Mouse (Mus musculus) heart, adult 18-20 months (tissue): Measurements from ENCODE around the gene Mgat5. TPM values are rescaled to one million over a fixed set of nuclear protein-coding genes. Genes with fewer than 3 reads are reported as not detected.

Source experiments
- DNase-seq, 2 experiments: peaks; one replicate each; pipeline ENCODE4 v3.0.0; 2021 to 2022; ENCODE audit warnings: mixed read lengths in 1 of 2
- total RNA-seq, 2 experiments: library from RNA; stranded (reverse); gene quantifications; 2 replicates each; pipeline ENCODE4 v1.2.3; 2021

The Mgat5 gene
- total RNA-seq, 2 experiments from 2014 or later = 13.2 to 15.2 TPM

DNA sequence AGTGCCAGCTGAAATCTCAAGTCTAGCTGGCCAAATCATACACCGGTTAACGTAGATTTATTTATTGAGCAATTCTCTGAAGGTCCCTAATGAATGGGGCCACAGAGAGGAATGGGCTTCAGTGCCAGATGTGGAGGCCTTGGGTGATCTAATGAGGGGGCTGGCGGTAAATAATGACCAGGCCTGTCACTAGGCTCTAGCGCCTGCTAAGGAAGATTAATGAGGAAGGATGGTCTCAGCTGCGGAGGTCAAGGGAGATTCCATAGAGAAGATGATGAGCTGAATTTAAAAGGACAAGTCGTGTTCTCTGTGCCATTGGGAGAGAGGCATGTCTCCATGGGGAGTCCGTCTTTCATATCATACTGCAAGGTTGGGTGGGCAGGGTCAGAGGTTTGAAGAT, 178.3 kb downstream of the Mgat5 start:
- no peak for DNase-seq

DNA sequence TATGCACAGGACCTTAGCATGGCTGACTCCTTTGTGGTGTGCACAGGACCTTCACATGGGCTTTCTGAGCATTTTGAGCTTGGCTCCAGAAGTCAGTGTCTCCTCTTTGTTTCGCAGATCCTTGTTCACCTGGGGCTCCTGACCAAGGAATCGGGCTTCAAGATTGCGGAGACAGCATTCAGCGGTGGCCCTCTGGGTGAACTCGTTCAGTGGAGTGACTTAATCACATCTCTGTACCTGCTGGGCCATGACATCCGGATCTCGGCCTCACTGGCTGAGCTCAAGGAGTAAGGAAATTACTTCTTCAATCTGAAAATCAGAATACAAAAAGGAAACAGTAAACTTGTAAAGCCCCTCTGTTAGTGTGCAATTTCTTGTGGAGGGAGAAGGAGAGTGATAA, 182.4 kb downstream of the Mgat5 start:
- no peak for DNase-seq

DNA sequence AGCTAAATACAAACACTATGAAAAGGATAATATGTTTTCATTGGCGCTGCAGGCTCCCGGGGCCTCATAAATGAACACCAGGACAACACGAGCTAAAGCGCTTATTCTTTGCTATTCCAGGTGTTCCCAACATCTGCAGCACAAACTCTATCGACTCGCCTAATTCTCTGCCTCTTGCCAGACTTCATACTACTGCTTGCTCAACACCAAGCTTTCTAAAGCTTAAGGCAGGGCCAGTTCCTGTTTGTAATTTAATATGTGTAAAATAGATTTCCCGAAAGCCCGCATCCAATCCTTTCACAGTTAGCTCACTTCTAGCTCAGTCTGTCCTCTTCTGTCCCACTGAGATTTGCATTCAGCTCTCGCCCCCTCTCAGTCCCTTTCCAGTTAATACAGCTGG, 182.8 kb downstream of the Mgat5 start:
- no peak for DNase-seq

DNA sequence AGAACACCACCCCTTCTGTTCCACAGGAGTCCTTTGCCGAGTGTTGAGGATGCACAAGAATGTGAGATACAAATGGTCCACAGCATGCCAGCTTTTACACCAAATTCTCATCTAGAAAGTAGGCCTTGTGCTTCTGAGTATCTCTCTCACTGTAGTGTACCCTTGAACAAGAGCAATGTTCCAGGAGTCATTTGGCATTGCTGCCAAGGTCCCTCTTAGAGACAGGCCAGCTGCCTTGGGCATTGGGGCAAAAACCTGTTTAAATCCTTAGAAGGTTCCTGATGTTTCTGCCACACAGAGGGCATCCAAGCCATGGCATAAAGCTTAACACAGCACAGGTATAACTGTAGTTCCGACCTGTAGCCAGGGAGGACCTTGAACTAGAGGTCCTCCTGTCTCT, 189.9 kb downstream of the Mgat5 start:
- DNase-seq = no peak

DNA sequence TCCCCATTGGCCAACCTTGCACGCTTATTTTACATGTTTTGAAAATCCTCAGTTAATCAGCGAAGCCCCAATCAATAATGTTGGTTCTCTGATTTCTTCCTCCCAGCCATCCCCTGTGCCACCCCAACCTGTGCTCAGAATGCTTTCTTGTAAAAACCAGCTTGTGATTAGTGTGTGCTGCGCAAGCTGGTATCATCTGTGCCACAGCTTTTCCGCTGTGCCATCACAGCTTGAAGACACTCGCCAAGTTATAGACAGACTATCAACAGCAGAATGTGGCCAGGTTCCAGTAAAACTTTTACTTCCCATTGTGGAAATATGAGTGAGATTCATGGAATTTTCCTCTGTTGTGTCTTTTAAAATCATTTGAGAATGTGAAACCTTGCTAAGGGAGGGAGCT, 190.9 kb downstream of the Mgat5 start:
- no peak for DNase-seq

DNA sequence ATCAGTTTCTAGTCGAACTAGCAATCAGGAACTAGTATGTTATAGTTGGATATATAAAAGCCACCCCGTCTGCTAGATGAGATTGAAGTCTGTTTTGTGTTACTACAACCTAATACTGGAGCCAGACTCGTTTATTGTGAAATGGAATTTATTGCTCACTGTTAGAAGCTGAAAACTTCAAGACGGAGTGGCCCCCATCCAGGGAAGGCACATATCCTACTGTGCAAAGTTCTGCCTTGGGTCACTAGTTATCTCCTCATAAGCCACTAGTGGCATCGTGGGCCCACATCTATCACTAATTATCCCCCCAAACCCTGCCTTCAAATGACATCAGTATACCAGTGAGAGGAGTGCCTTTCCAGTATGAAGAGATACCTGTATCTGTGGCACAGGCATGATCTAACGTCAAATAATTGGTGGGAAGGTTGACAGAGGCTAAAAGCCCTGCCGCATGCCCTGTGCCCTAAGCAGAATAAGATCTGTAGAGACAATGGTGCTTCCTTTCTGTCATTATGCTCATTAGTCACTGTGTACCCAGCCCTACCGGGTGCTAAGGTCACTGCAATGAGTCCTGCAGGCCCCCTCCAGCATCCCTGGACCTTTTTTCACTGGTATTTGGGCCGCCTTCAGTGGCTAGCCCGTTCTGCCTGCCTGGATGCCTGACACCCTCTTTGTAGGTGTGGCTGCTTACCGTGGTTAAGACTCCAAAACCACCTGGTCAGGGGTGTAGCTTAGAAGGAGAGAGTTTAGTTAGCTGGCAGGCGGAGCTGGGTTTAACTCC, 191.9 kb downstream of the Mgat5 start:
- DNase-seq = no peak

DNA sequence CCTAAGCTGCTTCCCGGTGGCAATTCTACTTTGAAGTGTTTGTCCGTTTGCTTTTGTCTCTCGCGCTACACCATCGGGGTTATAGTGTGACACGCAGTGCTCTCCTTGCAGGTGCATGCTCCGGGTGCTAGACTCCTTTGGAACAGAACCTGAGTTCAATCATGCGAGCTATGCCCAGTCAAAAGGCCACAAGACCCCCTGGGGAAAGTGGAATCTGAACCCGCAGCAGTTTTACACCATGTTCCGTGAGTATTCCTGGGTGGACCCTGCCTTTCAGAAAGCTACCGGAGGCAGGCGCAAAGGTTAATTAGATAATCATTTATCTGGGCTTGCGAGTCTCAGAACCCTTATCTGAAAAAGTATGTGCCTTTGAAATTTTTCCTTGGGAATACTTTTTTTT, 192.6 kb downstream of the Mgat5 start:
- no peak for DNase-seq

DNA sequence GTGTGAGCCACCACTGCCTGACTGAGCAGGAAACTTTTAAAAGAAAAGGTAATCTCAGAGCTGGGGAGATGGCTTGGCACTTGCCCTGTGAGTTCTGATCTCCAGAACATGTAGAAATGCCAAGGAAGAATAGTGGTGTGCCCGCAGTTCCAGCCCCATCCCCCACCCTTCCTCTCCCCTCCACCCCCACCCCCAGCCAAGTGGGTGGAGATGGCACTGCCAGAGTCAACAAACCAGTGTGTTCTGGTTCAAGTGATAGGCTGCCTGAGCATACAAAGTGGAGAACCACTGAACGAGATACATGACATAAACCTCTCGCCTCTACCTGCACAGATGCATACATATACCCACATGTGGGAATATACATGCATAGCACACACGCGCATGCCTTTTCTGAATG, 193.4 kb downstream of the Mgat5 start:
- DNase-seq = no peak

DNA sequence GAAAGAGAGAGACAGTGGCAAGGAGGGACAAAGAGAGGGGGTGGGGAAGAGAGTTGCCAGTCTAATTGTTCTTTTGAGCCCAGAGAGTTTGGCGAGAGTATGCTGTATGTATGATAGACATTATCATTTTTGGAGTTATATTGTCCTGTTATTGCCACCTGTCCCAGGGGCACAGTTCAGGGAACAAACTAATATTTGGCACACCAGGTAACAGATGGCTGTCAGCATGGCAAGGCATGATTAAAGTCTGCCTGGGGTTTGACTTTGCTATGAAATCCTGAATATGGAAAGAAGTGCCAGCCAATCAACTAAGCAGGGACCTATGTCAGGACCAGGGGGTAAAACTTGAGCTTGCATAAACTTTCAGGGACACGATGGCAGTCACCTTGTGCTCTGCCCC, 195.4 kb downstream of the Mgat5 start:
- no peak for DNase-seq

DNA sequence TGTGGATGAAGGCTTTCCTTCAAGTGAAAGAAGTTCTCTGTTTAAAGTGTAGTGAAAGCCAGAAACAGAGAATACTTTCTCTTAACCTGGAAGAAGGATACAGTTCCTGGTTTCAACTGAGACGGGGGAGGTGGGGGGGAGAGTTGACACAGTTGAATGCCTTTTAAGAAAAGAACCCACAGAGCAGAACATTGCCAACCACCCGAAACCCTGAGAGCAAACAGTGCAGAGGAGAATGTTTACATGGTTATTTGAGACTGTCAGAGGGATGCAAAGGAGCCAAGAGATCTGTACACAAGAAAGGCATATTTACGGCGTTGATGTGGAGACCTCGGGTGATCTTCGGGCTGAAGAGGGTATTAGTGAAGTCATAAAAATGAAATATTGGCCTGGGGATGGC, 195.9 kb downstream of the Mgat5 start:
- DNase-seq = no peak

DNA sequence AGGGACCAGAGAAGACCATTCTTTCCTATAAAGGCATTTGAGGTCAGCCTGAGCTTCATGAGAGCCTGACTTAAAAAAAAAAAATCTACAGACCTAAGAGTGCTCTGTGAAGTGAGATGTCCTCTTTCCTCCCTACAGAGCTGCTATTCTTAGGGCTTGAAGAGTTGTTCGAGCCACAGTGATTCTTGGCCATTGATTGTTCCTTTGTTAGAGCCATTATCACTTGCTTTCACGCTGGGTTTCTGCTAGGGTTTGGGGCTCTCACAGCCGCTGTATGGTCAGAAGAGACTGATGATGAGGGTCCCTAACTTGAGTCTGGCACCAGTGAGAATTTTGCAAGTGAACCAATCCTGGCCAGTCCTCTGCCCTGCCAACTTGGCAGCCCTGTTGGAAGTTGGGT, 199.8 kb downstream of the Mgat5 start:
- no peak for DNase-seq

DNA sequence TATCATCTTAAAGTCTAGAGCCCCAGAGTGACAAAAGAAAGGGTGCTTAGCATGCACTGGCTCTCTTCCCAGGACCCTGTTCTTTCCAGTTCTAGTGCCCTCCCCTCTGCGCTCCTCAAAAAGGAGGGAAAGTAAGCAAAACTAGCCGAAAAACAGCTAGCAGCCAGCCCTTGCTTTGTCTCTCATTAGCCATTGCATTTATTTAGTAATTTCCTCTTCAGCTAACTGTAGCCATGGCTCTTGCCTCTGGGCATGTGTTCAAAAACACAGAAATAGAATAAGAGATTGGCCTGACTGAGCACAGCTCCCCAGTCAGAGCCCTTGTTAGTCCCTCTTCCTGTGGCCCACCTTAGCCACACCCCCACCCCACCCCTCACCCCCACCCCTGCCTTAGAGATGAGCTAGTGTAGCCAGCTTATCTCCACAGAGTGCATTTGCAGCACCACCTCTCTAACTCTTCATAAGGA, 204.2 kb downstream of the Mgat5 start:
- peak; percentile 42 to 45 for DNase-seq

DNA sequence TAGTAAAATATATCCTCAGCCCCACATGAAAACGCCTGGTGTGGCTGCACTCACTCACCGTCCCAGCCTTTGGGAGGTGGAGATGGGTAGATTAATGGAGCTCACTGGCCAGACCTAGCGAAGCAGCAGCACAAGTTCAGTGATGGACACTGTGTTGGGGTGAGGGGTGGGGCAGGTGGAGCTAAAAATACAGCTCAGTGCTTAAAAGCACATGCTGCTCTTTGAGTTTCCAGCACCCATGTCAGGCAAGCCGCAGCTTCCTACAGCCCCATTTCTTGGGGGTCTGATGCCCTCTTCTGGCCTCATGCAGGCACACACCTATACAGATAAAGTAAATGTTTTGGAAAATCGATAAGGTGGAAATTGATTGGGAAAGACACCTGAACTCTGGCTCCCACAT, 204.7 kb downstream of the Mgat5 start:
- peak; percentile 43 to 44 for DNase-seq

DNA sequence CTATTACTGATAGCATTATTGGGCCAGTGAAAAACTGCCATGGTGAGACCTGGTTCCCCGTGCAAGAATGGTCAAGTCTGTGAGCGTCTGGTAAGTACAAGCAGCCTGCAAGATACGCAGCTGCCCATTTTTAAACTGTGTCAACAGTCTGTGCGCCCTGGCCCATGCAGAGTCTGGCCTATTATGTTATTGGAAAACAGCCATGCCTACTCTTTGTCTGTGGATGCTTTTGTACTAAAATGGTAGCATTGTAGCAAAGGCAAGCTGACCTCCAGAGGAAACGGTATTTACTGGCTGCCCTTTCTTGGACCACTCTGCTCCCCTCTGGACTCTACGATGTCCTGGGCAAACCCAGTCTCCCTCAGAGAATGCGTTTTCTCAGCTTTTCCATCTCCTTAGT, 209.7 kb downstream of the Mgat5 start:
- DNase-seq = peak in 1 of 2 experiments; percentile 37

DNA sequence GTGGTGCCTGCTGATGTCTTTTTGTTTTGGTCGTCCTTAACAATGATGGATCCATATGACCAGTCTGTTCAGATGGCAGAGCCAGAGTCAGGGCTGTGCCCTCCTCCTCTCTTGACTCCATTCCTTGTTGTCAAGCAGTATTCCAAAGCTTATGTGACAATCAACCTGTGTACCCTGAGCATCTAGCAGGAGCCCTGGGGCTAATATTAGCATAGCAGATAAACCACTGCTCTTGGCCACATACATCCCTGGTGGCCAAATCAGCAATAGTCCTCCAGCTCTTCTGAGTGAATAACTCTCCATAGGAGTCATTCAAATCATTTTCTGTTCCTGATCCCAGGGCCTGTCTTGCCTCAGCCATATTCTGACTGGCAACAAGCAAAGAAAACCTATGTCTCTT, 211.1 kb downstream of the Mgat5 start:
- DNase-seq = peak; percentile 15 to 30

DNA sequence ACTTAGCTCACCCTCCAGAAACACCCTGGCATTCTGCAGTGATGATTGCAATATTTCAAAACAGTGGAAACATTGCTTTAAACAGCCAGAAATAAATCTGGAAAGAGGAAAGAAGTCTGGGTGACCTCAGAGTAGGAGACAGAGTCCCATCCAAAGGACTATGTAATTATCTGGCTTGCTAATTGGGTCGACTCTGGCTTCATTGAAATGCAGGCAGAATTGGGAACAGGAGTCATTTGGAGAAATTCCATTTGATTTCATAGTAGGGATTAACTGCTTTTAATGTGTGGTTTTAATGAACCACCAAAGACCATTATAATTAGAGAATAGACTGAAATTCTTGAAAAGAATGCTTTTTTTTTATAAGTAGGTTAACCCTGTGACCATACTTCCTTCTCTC, 212.2 kb downstream of the Mgat5 start:
- no peak for DNase-seq

DNA sequence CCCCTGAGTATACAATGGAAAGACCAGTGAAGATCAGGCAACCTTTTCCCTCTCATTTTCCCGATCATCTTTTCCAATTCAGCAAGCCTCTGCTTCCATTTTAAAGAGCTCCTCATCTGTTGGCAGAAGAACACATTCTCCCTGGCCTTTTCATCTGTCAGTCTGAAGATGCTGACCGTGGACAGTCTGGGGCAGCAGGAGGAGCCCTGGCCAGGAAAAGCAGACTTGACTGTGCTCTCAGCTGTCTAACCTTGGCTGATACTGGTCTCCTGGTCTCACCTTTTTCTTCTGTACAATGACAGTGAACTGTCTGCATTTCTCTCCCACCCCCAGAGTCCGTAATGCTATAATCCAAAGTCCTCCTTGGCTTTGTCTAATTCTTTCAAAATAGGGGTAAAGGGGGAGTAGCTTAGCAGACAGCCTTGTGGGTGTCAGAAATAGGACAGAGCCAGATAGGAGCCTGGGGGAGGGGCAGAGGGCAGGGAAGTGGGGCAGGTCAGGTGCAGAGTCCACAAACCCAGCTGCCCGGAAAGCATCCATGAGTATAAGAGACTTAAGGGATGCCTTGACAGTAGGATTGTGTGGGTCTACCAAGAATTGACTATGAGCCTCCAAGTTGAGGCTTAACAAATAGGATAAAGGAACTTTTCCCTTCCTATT, 214.2 kb downstream of the Mgat5 start:
- DNase-seq = no peak

DNA sequence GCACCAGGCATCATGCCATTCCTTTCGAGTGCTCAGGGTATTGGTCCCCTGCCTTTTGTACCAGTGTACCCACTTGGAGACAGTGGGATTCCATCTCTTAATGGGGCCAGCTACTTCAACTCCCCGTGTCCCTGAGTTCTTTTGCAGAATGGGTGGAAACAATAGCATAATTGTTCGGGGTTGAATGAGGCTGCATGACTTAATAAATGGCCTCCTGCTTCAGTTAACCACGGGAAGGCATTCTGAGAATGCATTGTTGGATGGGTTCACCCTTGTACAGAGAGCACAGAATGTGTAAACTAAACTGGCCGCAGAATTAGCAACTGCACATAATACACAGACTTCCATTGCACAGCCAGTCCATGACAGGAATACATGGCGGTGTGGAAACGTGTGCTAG, 214.8 kb downstream of the Mgat5 start:
- no peak for DNase-seq

DNA sequence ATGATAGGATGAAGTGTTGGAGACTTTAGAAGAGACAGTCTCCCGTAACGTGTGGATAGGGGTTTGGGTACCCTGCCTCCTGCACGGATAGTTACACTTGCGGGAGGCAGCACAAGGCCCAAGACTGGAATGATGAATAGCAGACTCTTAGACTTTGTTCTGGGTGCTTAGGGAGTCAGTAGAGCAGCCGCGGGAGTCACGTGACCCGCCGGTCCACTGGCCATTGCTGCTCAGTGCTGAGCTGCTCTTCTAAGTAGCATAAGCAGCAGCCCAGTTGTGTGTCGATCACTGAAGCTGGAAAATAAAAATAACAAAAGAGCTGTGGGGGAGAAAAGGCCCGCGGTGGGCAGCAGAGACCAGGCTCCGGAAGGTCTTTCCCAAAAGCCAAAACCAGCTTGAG, 215.6 kb downstream of the Mgat5 start:
- DNase-seq = no peak

DNA sequence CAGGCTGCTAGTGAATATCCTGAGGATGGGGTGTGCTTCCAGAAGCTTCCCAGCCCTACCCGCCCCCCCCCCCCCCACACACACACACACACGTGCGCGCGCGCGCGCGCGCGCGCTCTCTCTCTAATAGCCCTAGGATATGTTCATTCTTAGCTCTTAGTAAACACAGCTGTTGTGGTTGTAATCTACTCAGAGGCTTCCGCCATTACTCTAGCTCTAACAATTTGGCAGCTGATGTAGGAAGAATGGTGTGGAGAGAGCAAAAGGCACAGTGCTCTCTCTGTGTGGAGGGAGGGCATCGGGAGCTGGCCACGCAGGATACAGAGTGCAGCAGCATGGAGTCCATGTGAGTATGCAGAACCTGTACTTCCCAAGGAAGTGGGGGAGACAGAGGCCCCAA, 216.0 kb downstream of the Mgat5 start:
- no peak for DNase-seq

DNA sequence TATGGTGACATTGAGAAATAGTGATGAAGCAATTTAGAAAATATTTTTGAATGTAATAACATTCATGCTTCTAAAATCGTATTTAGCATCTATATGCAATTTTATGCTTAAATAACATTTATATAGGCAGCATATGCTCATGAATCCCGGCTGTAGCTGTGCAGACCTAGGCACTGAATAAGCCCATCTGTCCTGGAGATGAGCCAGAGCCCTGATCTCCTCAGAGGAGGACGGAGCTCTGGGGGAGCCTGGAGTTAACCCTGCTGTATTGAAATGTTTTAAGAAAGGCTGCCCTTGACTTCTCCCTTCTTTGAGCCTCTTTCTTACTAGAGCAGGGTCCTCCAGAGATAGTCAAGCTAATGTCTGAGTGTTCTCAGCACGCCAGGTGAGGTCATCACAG, 217.8 kb downstream of the Mgat5 start:
- no peak for DNase-seq

DNA sequence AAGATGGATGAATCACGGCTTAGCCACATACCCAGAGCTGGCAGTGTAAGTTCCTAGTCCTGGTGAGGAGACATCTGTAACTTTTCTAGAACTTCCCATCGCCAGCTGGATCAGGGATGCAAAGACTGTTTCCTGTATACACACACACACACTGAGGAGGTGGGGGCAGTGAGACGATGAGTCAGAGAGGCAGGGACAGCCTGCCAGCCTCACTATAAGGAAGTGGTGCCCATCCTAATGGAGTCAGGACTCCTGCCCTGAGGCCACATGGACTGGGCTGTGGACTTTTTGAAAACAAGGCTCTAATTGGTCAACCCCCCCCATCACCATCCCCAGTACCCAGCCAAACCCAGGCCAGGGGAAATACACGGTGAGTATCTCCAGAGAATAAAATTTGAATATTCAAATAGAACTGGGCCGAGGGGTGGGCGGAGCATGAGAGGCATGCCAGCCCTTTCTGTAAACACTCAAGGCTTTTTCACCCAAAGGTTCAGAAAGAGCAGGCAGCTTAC, 220.3 kb downstream of the Mgat5 start:
- DNase-seq = peak in 1 of 2 experiments; percentile 40

DNA sequence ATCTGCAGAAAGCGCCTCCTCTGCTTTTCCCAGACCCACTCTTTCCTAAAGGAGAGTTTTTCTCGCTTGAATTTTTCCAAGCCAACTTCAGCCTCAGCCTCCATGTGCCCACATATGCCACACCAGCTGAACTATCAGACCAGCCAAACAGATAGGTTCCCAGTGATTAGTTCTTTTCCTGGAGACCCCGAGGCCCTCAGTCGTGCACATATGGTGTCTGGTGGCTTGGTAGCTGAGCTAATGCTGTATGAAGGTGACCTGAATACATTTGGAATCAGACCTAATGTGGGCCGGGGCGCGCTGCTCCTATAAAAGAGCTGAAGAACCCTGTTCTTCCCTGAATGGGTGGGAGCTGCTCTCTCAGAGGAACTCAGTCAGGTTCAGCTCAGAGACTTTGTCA, 225.5 kb downstream of the Mgat5 start:
- no peak for DNase-seq

DNA sequence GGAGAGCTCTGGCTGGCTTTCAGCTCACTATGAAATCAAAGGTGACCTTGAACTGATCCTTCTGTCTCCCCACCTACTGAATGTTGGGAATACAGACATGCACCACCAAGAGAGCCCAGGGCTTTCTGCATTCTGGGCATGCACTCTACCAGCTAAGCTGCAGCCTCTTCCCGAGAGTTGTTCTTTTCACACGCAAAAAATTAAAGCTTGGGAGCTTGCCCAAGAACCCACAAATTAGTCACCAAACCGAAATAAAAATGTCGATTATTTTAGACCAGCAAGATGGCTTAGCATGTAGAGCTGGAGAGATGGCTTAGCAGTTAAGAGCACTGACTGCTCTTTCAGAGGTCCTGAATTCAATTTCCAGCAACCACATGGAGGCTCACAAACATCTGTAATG, 230.0 kb downstream of the Mgat5 start:
- DNase-seq = no peak
